Mouse (Mus musculus) liver, postnatal 0 days (tissue): ENCODE data around the gene Mgat2. TPM values are rescaled to one million over a fixed set of nuclear protein-coding genes. Genes with fewer than 3 reads are reported as not detected.

Source experiments
- ATAC-seq: fragments of 200-750 bp; cut with Nextera tagmentation; 2 replicates; pipeline ENCODE4 v1.8.0; 2017; ENCODE audit warnings: mild to moderate bottlenecking, moderate library complexity
- DNase-seq: peaks from one replicate; pipeline ENCODE4 v3.0.0-alpha.2; 2016
- H3K27ac ChIP-seq: fragments of 300-500 bp; sonication (generic); 2 replicates; pipeline ENCODE4 v1.5.1; 2014; ENCODE audit warnings: antibody characterized with exemption, moderate library complexity, mild to moderate bottlenecking, low read depth
- H3K27me3 ChIP-seq: fragments of 300-500 bp; sonication (generic); 2 replicates; pipeline ENCODE4 v1.6.1; 2014; ENCODE audit warnings: low read length, control low read depth, mixed read lengths; ENCODE audit not compliant: insufficient read depth
- H3K36me3 ChIP-seq: fragments of 300-500 bp; sonication (generic); replicated peaks from 2 replicates; pipeline ENCODE4 v1.6.1; 2014; ENCODE audit warnings: mild to moderate bottlenecking, control low read depth, low read length, moderate library complexity, mixed read lengths; ENCODE audit not compliant: insufficient read depth
- H3K4me1 ChIP-seq: fragments of 300-500 bp; sonication (generic); 2 replicates; pipeline ENCODE4 v1.6.1; 2014; ENCODE audit warnings: antibody characterized with exemption, mild to moderate bottlenecking, control low read depth; ENCODE audit not compliant: insufficient read depth
- H3K4me2 ChIP-seq: fragments of 300-500 bp; sonication (generic); 2 replicates; pipeline ENCODE4 v1.6.1; 2014; ENCODE audit warnings: low read depth, mild to moderate bottlenecking, low read length, moderate library complexity, mixed read lengths
- H3K4me3 ChIP-seq: fragments of 300-500 bp; sonication (generic); 2 replicates; pipeline ENCODE4 v1.5.1; 2014; ENCODE audit warnings: low read depth, low read length
- H3K9ac ChIP-seq: fragments of 300-500 bp; sonication (generic); replicated peaks from 2 replicates; pipeline ENCODE4 v1.6.1; 2014; ENCODE audit warnings: mild to moderate bottlenecking, moderate library complexity
- H3K9me3 ChIP-seq: fragments of 300-500 bp; sonication (generic); 2 replicates; pipeline ENCODE4 v1.6.1; 2016; ENCODE audit warnings: mild to moderate bottlenecking, control low read depth, low read length, mixed read lengths
- CTCF ChIP-seq: sonication (generic); IDR thresholded peaks from 2 replicates; pipeline ENCODE4 v1.5.1; 2016; ENCODE audit warnings: antibody characterized with exemption, low read depth
- EP300 ChIP-seq: IDR thresholded peaks from 2 replicates; pipeline ENCODE4 v1.6.1; 2016; ENCODE audit warnings: antibody characterized with exemption, low read depth, mild to moderate bottlenecking
- WGBS: fragments of 180-500 bp; shearing (Covaris S2); extraction: QIAGEN DNeasy Blood & Tissue Kit; methylation state at CpG from one replicate; pipeline ENCODE4 v1.1.7; 2014; ENCODE audit not compliant: insufficient replicate concordance; 5-methylcytosine and 5-hydroxymethylcytosine counted together
- polyA plus RNA-seq: library from polyadenylated mRNA; unstranded; fragments of >200 nt; fragmentation: Nextera tagmentation; extraction: Ambion mirVana; gene quantifications from 2 replicates; pipeline ENCODE4 v1.2.1, GENCODE M21; 2015

The Mgat2 gene
- 23.1 and 25.0 TPM in 2 replicates for polyA plus RNA-seq

DNA sequence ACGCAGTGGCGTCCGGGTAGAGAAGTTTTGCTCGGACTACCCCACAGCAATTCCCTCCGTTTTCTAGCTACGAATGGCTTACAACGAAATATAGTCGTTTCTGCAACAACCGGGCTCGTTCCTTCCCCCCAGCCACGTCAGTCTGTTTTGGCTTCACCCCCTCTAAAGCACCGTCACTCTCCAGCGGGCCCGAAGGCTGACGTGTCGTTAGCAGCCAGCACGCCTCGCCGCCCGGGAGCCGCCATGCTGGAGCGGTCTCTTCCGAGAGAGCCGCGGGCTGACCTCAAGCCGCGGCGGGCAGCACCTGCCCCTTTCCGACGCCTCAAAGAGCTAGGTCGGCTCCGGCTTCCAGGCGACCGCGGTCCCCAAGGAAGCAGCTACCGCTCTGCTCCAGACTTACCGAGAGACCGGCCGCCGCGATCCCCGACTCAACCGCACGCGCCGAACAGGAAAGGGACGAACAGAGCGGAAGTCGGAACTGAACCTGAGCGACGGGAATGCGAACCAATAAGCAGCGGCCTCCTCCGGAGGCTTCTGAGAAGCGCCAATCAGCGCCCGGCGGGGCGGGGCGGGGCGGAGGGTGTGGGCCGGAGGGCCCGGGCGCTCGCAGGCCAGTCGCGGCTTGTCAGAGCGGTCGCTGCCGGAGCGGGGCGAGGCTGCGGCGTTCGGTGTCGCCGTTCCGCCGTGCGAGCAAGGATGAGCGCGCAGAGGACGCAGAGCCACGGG lies at the start of gene Mgat2, which contains the start of gene Rpl36al:
TSS of gene Mgat2 (plus strand) at position 575 of the 726 bp plus-strand sequence.
TSS of gene Rpl36al (minus strand) at position 501 of the 726 bp plus-strand sequence.
- TF ChIP-seq EP300 (no peak; the same call in 1 of the 2 replicates), CTCF (no peak)
- under 1% methylated on average over 83 of the region's 84 CpGs for WGBS
- ATAC-seq: peak; percentile 98

GRCm38 (mm10) chr12:69139201-69139600 lies 44.8 kb upstream of the Mgat2 start:
- Histone ChIP-seq H3K27me3 (no peaks in the 10 kb centered on the region), H3K36me3 (no peaks in the 10 kb centered on the region), H3K4me3 (no peak overlapping the region), H3K4me2 (no peak overlapping the region), H3K9ac (no peak overlapping the region), H3K4me1 (no peaks in the 10 kb centered on the region), H3K27ac (no peak overlapping the region), H3K9me3 (no peaks in the 10 kb centered on the region)
- no peak for ATAC-seq
- TF ChIP-seq CTCF: no peak
- TF ChIP-seq EP300: no peak
- WGBS: 76% methylated on average over 3 of the region's 3 CpGs
- no peak for DNase-seq

More for the DNA sequence above, at the start of gene Mgat2, which contains the start of gene Rpl36al:
- Histone ChIP-seq H3K9me3 (no peaks in the 10 kb centered on the region), H3K4me1 (peaks cover 20% of the 10 kb centered on the region), H3K4me3 (peak within 1 kb of the TSS; percentile 82), H3K4me2 (peak within 1 kb of the TSS; percentile 92), H3K27me3 (no peaks in the 10 kb centered on the region), H3K9ac (peak within 1 kb of the TSS; percentile 85), H3K36me3 (peaks cover 6% of the 10 kb centered on the region), H3K27ac (peak within 1 kb of the TSS; percentile 90)
- DNase-seq: peak; percentile 99

DNA sequence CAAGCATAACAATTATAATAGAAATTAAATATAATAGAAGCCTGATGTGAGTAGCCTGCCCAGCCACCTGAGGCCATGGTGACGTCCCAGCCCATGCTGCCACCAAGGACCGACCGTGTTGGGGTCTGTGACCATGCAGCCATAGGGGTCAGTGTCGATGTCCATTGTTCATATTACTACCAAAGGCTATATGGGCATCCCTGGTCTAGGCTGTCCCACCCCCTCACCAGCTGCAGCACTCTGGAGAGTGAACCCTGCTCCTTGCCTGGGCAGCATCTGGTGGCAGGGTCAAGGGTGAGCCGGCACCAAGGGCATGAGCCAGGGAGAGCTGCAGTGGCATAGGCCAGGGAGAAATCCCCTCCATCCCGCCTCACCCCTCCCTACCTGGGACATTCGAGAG lies 44.1 kb upstream of the Mgat2 start:
- TF ChIP-seq EP300: no peak
- no peak for TF ChIP-seq CTCF
- Histone ChIP-seq H3K36me3 (no peaks in the 10 kb centered on the region), H3K27ac (no peak overlapping the region), H3K9me3 (no peaks in the 10 kb centered on the region), H3K4me2 (no peak overlapping the region), H3K9ac (no peak overlapping the region), H3K4me3 (no peak overlapping the region), H3K4me1 (no peaks in the 10 kb centered on the region), H3K27me3 (no peaks in the 10 kb centered on the region)
- ATAC-seq (no peak), DNase-seq (no peak)
- WGBS: 81% methylated on average over 7 of the region's 7 CpGs

GRCm38 (mm10) chr12:69143460-69143859 lies 40.5 kb upstream of the Mgat2 start:
- Histone ChIP-seq H3K27me3 (no peaks in the 10 kb centered on the region), H3K4me3 (no peak overlapping the region), H3K27ac (no peak overlapping the region), H3K4me1 (no peaks in the 10 kb centered on the region), H3K9ac (no peak overlapping the region), H3K9me3 (no peaks in the 10 kb centered on the region), H3K36me3 (no peaks in the 10 kb centered on the region), H3K4me2 (no peak overlapping the region)
- no peak for DNase-seq
- 75% methylated on average over 6 of the region's 6 CpGs for WGBS
- no peak for TF ChIP-seq EP300
- TF ChIP-seq CTCF: no peak
- no peak for ATAC-seq

DNA sequence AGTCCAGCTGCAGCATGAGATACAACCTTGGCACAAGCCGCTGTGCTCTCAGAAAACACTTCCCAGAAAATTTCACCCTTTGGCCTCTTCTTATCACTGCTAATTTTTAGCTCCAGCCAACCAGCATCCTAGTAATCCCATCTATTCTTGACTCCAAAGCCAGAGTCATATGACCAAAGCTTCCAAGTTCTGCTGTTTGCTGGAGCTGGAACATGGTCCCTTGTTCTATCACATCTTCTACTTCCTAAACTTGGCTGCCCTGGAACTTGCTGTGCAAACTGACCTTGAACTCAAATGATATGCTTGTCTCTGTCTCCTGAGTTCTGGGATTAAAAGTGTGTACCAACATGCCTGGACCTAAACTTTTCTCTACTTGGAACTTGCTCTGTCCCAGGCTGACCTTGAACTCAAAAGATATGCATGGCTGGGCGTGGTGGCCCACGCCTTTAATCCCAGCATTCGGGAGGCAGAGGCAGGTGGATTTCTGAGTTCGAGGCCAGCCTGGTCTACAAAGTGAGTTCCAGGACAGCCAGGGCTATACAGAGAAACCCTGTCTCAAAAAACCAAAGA lies 36.7 kb upstream of the Mgat2 start:
- Histone ChIP-seq H3K4me1 (no peaks in the 10 kb centered on the region), H3K27me3 (no peaks in the 10 kb centered on the region), H3K4me2 (no peak overlapping the region), H3K36me3 (no peaks in the 10 kb centered on the region), H3K9me3 (no peaks in the 10 kb centered on the region), H3K4me3 (no peak overlapping the region), H3K9ac (no peak overlapping the region), H3K27ac (no peak overlapping the region)
- TF ChIP-seq CTCF (no peak), EP300 (no peak)
- DNase-seq (no peak), ATAC-seq (no peak)
- WGBS: 75% methylated on average over 5 of the region's 5 CpGs

GRCm38 (mm10) chr12:69150049-69150448 lies 33.9 kb upstream of the Mgat2 start:
- Histone ChIP-seq H3K4me2 (peak overlapping the region; percentile 49), H3K4me3 (no peak overlapping the region), H3K9me3 (no peaks in the 10 kb centered on the region), H3K4me1 (no peaks in the 10 kb centered on the region), H3K27me3 (no peaks in the 10 kb centered on the region), H3K27ac (no peak overlapping the region), H3K9ac (no peak overlapping the region), H3K36me3 (no peaks in the 10 kb centered on the region)
- DNase-seq (no peak), ATAC-seq (no peak)
- WGBS: 70% methylated on average over 13 of the region's 13 CpGs
- TF ChIP-seq EP300 (no peak), CTCF (no peak)
